Mouse (Mus musculus): ENCODE results near the gene Ankrd34a.

Gene Ankrd34a

GRCm38 (mm10) chr3:96606618-96607017, 10.2 kb downstream of the Ankrd34a start:
- no peak for DNase-seq (ENCODE audit: low read depth, low spot score)

- DNase-seq (ENCODE audit: low read depth, low spot score) = no peak
Measured at GRCm38 (mm10) chr3:96617941-96618340, 21.5 kb downstream of the Ankrd34a start.

- DNase-seq (ENCODE audit: low read depth, low spot score) = no peak
Measured at GRCm38 (mm10) chr3:96623201-96623600, 26.8 kb downstream of the Ankrd34a start.

GRCm38 (mm10) chr3:96629729-96630600, 33.5 kb downstream of the Ankrd34a start, which contains the start of gene Rbm8a:
Gene Rbm8a, plus strand, starts transcription at chr3:96629933.
- peak; percentile 99 for DNase-seq (ENCODE audit: low read depth, low spot score)

GRCm38 (mm10) chr3:96632058-96632457, 35.6 kb downstream of the Ankrd34a start:
- DNase-seq (ENCODE audit: low read depth, low spot score) = no peak

- no peak for DNase-seq (ENCODE audit: low read depth, low spot score)
Measured at GRCm38 (mm10) chr3:96634015-96634414, 37.6 kb downstream of the Ankrd34a start.

- DNase-seq (ENCODE audit: low read depth, low spot score) = peak; percentile 86
Measured at GRCm38 (mm10) chr3:96634928-96635879, 38.8 kb downstream of the Ankrd34a start, which contains the start of the genes Pex11b and Gm42957. Gene Pex11b, plus strand, starts transcription at chr3:96635376. Gene Gm42957, plus strand, starts transcription at chr3:96635474.

- no peak for DNase-seq (ENCODE audit: low read depth, low spot score)
Measured at GRCm38 (mm10) chr3:96635906-96636305, 39.5 kb downstream of the Ankrd34a start.

GRCm38 (mm10) chr3:96636448-96636847, 40.0 kb downstream of the Ankrd34a start:
- no peak for DNase-seq (ENCODE audit: low read depth, low spot score)

- DNase-seq (ENCODE audit: low read depth, low spot score) = no peak
Measured at GRCm38 (mm10) chr3:96639219-96639618, 42.8 kb downstream of the Ankrd34a start.

GRCm38 (mm10) chr3:96645018-96645649, 48.7 kb downstream of the Ankrd34a start, which contains the start of gene Itga10:
Gene Itga10, plus strand, starts transcription at chr3:96645584.
- no peak for DNase-seq (ENCODE audit: low read depth, low spot score)

- DNase-seq (ENCODE audit: low read depth, low spot score) = no peak
Measured at GRCm38 (mm10) chr3:96647365-96647764, 50.9 kb downstream of the Ankrd34a start.

Measured in telencephalon, adult 2 months (tissue).